Mouse (Mus musculus) limb, embryonic 10.5 days (tissue): ENCODE measurements around the gene Pccb. TPM values are rescaled to one million over a fixed set of nuclear protein-coding genes. Genes with fewer than 3 reads are reported as not detected.

Experiments
- DNase-seq: peaks from one replicate; pipeline ENCODE4 v3.0.0-alpha.2; 2017; ENCODE audit warnings: low spot score
- H3K27ac ChIP-seq: fragments of 300-500 bp; sonication (generic); 2 replicates; pipeline ENCODE4 v1.5.1; 2016; ENCODE audit warnings: mild to moderate bottlenecking
- H3K27me3 ChIP-seq: fragments of 300-500 bp; sonication (generic); 2 replicates; pipeline ENCODE4 v1.6.1; 2016; ENCODE audit warnings: low read depth, mild to moderate bottlenecking; ENCODE audit not compliant: poor library complexity, severe bottlenecking
- H3K36me3 ChIP-seq: fragments of 300-500 bp; sonication (generic); 2 replicates; pipeline ENCODE4 v1.6.1; 2016; ENCODE audit warnings: mild to moderate bottlenecking, moderate library complexity
- H3K4me1 ChIP-seq: fragments of 300-500 bp; sonication (generic); 2 replicates; pipeline ENCODE4 v1.6.1; 2016
- H3K4me3 ChIP-seq: fragments of 300-500 bp; sonication (generic); 2 replicates; pipeline ENCODE4 v1.5.1; 2016; ENCODE audit warnings: mild to moderate bottlenecking, moderate library complexity
- H3K9me3 ChIP-seq: fragments of 300-500 bp; sonication (generic); replicated peaks from 2 replicates; pipeline ENCODE4 v1.6.1; 2016; ENCODE audit warnings: mild to moderate bottlenecking
- WGBS: fragments of 180-500 bp; shearing (Covaris S2); methylation state at CpG from one replicate; pipeline ENCODE4 v1.1.7; 2016; 5-methylcytosine and 5-hydroxymethylcytosine counted together
- polyA plus RNA-seq: library from polyadenylated mRNA; unstranded; fragments of >200 nt; fragmentation: Nextera tagmentation; extraction: Ambion mirVana; gene quantifications from 2 replicates; pipeline ENCODE4 v1.2.1, GENCODE M21; 2016

Gene Pccb
- polyA plus RNA-seq, 1 experiment from 2014 or later = 15.6 TPM

DNA sequence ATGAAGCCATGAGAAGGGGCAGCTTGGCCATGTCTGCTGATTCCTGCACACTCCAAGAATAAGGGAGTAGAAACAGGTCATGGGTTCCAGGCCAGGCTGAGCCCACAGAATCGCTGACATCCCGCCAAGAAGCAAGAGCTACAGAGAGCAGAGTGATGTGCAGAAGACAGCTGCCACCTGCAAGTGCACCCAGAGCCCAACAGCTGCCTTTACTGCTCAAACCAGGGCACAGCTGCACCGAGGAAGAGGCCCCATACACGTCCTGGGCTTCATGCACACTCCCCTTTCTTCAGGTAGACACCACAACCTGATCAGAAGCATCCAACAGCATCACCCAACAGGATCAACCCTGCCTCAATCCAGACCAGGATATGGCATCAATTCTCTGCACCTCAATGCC lies 40.8 kb downstream of the Pccb start:
- no peak for DNase-seq
- WGBS = 76% methylated on average over 4 of the region's 4 CpGs
- H3K27me3 ChIP-seq = no peaks in the 10 kb centered on the region
- peaks cover 5% of the 10 kb centered on the region; the same call in 1 of the 2 replicates for H3K9me3 ChIP-seq
- peaks cover 25% of the 10 kb centered on the region for H3K36me3 ChIP-seq
- H3K4me3 ChIP-seq = no peak overlapping the region
- no peaks in the 10 kb centered on the region for H3K4me1 ChIP-seq
- H3K27ac ChIP-seq = no peak overlapping the region

DNA sequence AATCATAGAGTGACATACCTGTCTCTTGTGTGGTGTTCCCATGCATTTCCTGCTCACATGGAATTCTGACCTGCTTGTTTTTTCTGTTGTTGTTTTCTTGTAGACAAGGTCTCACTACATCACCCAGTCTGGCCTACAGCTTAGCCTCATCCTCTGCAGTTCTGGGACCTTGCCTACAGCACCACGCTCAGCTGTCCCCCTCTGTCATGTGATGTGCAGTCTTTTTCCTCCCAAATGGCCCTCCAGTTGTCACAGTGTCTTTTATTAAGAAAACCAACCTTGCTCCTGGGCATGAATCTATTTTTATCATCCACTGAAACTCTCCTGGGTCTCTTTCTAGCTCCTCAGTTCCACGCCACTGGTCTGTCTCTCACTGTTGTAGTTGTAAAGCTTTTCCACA lies 42.5 kb downstream of the Pccb start:
- H3K9me3 ChIP-seq = peaks cover 5% of the 10 kb centered on the region; the same call in 1 of the 2 replicates
- peaks cover 25% of the 10 kb centered on the region for H3K36me3 ChIP-seq
- H3K27me3 ChIP-seq = no peaks in the 10 kb centered on the region
- WGBS = 96% methylated on average over 2 of the region's 2 CpGs
- no peak for DNase-seq
- H3K4me1 ChIP-seq = no peaks in the 10 kb centered on the region
- no peak overlapping the region for H3K4me3 ChIP-seq
- no peak overlapping the region for H3K27ac ChIP-seq

DNA sequence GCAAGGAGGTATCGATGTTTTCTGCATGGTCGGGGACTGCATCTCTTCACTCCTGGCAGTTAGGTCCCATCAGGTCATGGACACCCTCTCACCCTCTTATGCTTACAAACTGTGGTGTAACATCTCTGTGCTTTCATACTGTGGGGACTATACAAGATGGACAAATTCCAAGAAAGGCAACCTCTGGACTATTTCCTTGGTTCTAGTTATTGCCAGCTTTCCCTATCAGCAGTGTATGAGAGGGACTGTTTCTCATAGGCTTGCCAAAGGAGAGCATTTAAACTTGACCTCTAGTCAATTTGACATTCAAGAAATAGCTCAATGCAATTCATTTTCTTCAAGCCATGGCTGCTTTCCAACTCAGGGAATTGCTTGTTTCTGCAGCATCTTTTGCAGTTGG lies 43.4 kb downstream of the Pccb start:
- Histone ChIP-seq H3K9me3 (peaks cover 5% of the 10 kb centered on the region; the same call in 1 of the 2 replicates), H3K4me3 (no peak overlapping the region), H3K27me3 (no peaks in the 10 kb centered on the region), H3K27ac (no peak overlapping the region), H3K36me3 (peaks cover 25% of the 10 kb centered on the region), H3K4me1 (no peaks in the 10 kb centered on the region)
- WGBS = 96% methylated on average over 2 of the region's 2 CpGs
- no peak for DNase-seq

DNA sequence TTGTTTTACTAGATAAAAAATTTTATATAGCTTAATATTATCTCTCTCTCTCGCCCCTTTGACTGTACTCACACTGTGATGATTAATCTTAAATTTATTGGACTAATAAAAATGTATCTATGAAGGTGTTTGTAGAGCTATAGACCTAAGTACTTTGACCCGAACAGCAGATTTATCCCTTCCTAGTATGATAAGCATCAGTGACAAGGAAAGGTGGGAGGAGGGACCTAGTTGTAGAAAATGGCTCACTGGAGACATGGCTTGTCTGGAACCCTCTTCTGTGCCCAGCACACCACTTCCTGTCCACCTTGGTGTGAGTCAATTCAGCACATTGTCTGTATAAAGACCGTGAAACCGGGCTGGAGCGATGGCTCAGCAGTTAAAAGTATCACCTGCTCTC lies 44.1 kb downstream of the Pccb start:
- H3K4me3 ChIP-seq = no peak overlapping the region
- no peak for DNase-seq
- no peak overlapping the region for H3K27ac ChIP-seq
- WGBS = 90% methylated on average over 5 of the region's 5 CpGs
- no peaks in the 10 kb centered on the region for H3K4me1 ChIP-seq
- peaks cover 25% of the 10 kb centered on the region for H3K36me3 ChIP-seq
- no peaks in the 10 kb centered on the region for H3K27me3 ChIP-seq
- H3K9me3 ChIP-seq = peaks cover 5% of the 10 kb centered on the region; the same call in 1 of the 2 replicates

DNA sequence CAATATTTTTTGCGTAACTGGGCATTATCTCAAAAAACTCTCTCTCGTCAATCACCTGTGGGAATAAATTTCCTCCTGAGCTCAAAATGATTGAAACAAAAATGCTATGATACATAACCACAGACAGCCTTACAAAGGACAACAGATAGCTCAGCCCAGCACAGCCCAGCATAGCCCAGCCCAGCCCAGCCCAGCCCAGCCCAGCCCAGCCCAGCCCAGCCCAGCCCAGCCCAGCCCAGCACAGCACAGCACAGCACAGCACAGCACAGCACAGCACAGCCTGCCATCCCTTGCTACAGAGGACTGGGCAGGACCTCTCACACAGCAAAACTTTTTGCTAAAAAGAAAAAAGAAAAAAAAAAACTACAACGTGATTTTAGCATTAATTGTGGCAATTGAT lies 46.8 kb downstream of the Pccb start:
- H3K4me1 ChIP-seq = no peaks in the 10 kb centered on the region
- DNase-seq = no peak
- 93% methylated on average over 3 of the region's 3 CpGs for WGBS
- peaks cover 14% of the 10 kb centered on the region for H3K36me3 ChIP-seq
- H3K9me3 ChIP-seq = peaks cover 5% of the 10 kb centered on the region; the same call in 1 of the 2 replicates
- no peaks in the 10 kb centered on the region for H3K27me3 ChIP-seq
- no peak overlapping the region for H3K27ac ChIP-seq
- no peak overlapping the region for H3K4me3 ChIP-seq

DNA sequence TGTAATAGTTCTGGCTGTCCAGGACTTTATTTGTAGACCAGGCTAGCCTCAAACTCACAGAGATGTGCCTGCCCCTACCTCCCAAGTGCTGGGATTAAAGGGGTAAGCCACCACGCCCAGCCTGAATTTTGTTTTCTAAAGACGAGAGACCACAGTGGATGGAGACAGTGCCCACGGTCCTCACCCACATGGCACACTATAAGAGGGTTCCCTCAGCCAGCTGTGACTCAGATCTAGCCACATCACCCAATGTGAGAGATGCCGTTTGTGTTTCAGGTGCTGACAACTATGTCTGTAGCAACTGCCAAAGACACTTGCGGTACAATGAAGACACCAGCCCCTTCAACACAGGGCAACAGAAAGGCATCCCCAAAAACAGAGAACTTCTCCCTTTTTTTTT lies 47.7 kb downstream of the Pccb start:
- Histone ChIP-seq H3K27ac (no peak overlapping the region), H3K36me3 (peaks cover 14% of the 10 kb centered on the region), H3K27me3 (no peaks in the 10 kb centered on the region), H3K4me3 (no peak overlapping the region), H3K9me3 (peaks cover 5% of the 10 kb centered on the region; the same call in 1 of the 2 replicates), H3K4me1 (no peaks in the 10 kb centered on the region)
- WGBS = 94% methylated on average over 5 of the region's 5 CpGs
- no peak for DNase-seq

DNA sequence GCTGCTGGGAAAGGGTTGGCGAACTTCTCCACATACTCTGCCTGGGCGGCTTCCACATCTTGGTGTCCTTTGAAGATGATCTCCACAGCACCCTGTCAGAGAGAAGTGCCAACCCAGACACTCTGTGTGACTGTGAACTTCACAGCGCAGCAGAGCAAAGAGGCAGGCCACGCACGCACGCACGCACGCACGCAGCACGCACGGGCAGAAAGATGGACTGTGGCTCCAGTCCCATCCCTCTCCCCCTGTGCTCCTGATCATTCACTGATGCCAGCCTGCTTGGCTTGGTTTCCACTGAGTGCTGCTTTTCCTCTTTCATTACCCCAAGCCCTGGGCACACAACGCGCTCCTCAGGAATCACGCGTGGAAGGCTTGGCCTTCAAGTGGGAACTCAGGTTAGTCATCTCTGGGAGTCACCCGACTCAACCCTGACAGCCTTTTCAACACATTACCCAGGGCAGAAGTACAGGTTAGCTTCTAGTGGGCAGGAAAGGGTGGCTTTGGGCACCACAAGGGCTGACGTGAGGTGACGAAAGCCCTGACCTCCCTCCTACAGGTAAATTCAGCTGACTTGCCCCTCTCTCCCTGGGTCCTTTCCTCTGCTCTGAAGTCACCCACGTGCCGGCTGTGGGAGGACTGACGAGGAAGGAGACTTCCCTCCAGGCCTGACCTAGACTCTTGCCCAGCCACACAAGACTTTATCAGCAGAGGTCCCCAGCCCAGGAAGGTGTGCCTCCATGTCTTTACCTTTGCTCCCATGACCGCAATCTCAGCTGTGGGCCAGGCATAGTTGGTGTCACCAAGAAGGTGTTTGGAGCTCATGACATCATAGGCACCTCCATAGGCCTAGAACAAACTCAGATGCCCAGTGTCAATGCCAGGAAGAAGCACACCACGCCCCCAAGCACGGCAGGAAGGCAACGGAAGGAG lies 50.1 kb downstream of the Pccb start:
- H3K27ac ChIP-seq = no peak overlapping the region
- no peaks in the 10 kb centered on the region for H3K4me1 ChIP-seq
- peaks cover 5% of the 10 kb centered on the region; the same call in 1 of the 2 replicates for H3K9me3 ChIP-seq
- no peak for DNase-seq
- peaks cover 13% of the 10 kb centered on the region for H3K36me3 ChIP-seq
- 96% methylated on average over 25 of the region's 25 CpGs for WGBS
- H3K4me3 ChIP-seq = no peak overlapping the region
- H3K27me3 ChIP-seq = no peaks in the 10 kb centered on the region

DNA sequence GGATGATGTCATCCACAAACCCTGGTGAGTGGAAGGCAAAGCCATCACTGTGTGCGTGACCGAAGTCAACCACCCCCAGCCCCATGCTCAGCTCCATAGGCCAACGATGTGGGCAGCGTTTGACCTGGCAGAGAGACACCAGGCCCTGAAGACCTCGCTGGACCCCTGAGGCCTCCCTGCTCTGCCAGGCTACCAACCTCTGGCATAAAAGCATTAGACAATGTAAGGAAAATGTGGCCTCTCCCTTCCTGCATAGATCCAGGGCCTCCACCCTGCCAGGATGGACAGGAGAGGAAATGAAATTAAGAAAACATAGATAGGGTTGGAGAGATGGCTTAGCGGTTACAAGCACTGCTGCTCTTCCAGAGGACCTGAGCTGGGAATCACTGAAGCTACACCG lies 51.9 kb downstream of the Pccb start:
- Histone ChIP-seq H3K4me3 (no peak overlapping the region), H3K9me3 (no peaks in the 10 kb centered on the region), H3K27ac (no peak overlapping the region), H3K4me1 (no peaks in the 10 kb centered on the region), H3K27me3 (no peaks in the 10 kb centered on the region), H3K36me3 (peaks cover 7% of the 10 kb centered on the region)
- WGBS = 94% methylated on average over 7 of the region's 7 CpGs
- DNase-seq = no peak

DNA sequence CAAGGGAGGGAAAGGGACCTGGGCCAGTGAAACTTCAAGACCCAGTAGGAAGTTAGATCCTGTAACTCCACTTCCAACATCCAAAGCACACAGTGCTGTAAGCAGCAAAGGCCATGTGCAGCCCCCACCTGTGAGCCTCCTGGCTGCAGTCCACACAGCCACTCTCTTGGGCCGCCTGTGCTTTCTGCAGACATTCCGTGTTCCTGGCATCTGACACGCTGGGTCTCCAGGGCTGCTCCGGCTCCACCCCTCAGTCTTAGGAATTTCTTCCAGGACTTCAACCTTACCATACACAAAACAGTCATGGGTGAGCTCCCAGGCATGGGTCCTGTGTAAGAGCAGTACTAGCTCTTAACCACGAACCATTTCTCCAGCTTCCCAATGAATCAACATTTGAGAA lies 55.4 kb downstream of the Pccb start:
- Histone ChIP-seq H3K27ac (no peak overlapping the region), H3K9me3 (no peaks in the 10 kb centered on the region), H3K4me3 (no peak overlapping the region), H3K27me3 (no peaks in the 10 kb centered on the region), H3K36me3 (0 out of 2 replicates have a peak, but pooled peaks cover under 1% of the 10 kb centered on the region), H3K4me1 (no peaks in the 10 kb centered on the region)
- WGBS = 92% methylated on average over 5 of the region's 5 CpGs
- DNase-seq = no peak

DNA sequence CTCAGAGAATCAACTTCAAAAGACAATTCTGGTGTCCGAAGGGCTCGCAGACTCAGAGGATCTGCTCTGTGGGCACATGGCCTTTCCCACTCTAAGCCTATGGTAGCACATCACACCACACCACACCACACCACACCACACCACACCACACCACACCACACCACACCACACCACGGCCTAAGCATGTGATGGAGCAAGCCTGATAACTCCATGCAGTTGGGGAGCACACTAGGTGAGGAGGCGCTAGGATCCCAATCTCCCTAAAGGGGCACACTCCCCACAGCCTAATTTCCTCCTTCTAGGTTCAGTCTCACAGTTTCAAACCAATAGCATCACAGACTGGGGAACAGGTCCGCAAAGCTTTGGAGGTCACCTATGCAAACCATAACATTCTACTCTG lies 56.0 kb downstream of the Pccb start:
- Histone ChIP-seq H3K4me1 (no peaks in the 10 kb centered on the region), H3K4me3 (no peak overlapping the region), H3K27me3 (no peaks in the 10 kb centered on the region), H3K9me3 (no peaks in the 10 kb centered on the region), H3K36me3 (no peaks in the 10 kb centered on the region), H3K27ac (no peak overlapping the region)
- WGBS = 91% methylated on average over 5 of the region's 5 CpGs
- DNase-seq = no peak

DNA sequence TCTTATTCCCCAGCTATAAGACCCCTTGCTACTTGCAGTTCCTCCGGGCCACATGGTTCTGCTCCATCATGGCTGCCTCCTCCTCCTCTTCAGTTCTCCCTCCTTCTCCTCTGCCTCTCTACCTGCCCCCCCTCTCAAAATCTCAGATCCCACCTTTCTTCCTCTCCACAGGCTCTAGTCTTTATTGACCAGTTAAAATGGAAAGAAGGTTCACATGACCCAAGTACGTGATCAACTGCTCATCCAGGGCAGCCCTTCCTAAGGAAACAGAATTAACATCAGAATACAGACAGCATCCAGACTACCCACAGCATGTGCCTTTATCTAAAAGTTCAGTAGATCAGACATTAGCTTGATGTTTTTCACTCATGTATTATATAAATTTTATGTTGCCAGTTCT lies 65.2 kb downstream of the Pccb start:
- H3K4me1 ChIP-seq = no peaks in the 10 kb centered on the region
- H3K27me3 ChIP-seq = no peaks in the 10 kb centered on the region
- DNase-seq = no peak
- no peak overlapping the region for H3K27ac ChIP-seq
- H3K4me3 ChIP-seq = no peak overlapping the region
- H3K36me3 ChIP-seq = no peaks in the 10 kb centered on the region
- no peaks in the 10 kb centered on the region for H3K9me3 ChIP-seq
- 91% methylated on average over 2 of the region's 2 CpGs for WGBS

DNA sequence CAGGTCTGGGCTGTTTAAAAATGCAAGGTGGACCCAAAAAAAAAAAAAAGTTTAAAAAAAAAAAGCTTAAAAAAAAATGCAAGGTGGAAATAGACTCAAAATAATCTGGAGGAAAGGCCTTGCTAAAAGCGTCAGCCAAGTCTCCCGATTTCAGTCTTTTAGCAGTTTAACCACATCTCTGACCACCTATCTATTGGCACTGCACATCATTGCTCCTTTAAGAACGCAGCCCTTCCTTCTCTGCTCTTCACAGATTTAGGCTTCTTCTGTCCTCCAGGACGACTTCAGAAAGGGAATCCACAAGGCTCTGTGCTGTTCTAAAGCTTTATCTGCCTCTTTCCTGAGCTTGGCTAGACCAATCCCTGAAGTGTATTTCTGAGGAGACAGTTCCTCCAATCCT lies 70.6 kb downstream of the Pccb start:
- no peak overlapping the region for H3K27ac ChIP-seq
- no peak overlapping the region for H3K4me3 ChIP-seq
- DNase-seq = no peak
- no peaks in the 10 kb centered on the region for H3K4me1 ChIP-seq
- H3K36me3 ChIP-seq = peaks cover 12% of the 10 kb centered on the region
- no peaks in the 10 kb centered on the region for H3K27me3 ChIP-seq
- H3K9me3 ChIP-seq = no peaks in the 10 kb centered on the region
- 81% methylated on average over 4 of the region's 4 CpGs for WGBS

DNA sequence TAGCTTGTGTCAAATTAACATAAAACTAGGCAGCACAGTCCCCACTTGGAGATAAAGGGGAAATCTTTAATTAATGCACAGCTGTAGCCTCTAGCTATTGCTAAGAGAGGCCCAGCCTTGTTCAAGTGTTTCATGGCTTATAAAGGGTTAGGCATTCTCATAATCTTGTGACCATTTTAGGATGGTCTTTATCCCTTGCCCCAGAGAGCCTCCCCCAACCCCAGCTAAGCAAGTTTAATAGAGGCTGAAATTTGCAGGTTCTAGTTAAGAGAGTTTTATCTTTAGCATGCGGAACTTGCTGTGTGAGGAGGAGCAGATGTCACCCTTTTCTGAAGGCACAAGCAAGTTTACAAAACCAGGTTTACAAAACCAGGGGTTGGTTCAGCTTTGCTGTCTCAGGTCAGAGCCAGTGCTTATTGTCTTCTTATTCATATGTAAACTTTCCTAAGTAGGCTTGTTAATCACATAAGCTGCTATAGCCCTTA lies 71.2 kb downstream of the Pccb start:
- Histone ChIP-seq H3K4me3 (no peak overlapping the region), H3K36me3 (peaks cover 18% of the 10 kb centered on the region), H3K4me1 (no peaks in the 10 kb centered on the region), H3K27ac (no peak overlapping the region), H3K9me3 (no peaks in the 10 kb centered on the region), H3K27me3 (no peaks in the 10 kb centered on the region)
- 85% methylated on average over 1 of the region's 1 CpGs for WGBS
- no peak for DNase-seq
